Mouse (Mus musculus) urinary bladder, postnatal 36 days (tissue): Measurements from ENCODE around the gene Btn1a1.

Source experiments
- DNase-seq, 2 experiments: peaks; one replicate each; pipeline ENCODE4 v3.0.0; 2022; ENCODE audit warnings: low spot score in 2 of 2, mixed read lengths in 1 of 2

Btn1a1 gene

DNA sequence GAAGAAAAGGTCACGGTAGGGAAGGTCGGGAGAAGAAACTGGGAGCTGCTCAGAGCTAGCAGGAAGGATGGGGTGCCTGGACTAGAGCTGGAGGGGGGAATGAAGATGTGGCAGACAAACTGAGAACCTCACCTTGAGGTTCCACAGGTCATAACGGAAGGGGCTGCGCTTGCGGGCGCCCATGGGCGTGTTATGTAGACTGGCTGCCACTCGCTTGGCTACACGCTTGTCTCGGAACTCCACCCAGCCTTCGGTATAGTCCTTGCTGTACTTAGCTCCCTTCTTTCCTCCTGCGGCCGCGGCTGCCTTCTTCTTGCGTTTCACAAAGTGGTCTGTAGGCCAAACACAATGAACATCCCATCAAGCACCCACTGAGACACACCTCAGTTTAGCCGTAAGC, 43.4 kb downstream of the Btn1a1 start:
- DNase-seq = no peak

GRCm38 (mm10) chr13:23412630-23413521, 52.8 kb downstream of the Btn1a1 start:
- no peak for DNase-seq

DNA sequence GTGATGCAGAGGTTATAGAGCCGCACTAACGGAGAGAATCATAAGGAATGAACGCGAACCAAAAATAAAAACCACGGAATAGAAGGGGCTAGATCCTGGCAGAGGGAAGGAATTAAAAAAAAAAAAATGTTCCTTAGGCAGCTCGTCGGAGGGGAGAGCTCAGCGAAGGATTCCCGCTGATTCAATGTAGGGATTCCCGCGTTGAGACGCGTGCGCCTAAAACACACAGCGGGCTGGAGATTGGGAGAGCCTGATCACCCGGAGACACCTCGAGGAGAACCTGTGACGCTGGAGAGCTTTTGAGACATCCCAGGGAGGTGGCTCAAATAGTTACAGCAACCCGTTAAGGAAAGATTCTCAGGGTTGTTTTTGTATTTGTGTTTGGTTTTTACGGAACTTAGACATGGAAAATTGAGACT, 53.5 kb downstream of the Btn1a1 start:
- no peak for DNase-seq

- DNase-seq = no peak
Measured at GRCm38 (mm10) chr13:23411311-23412210, 54.1 kb downstream of the Btn1a1 start.

- DNase-seq = no peak
Measured at GRCm38 (mm10) chr13:23410632-23411031, 55.1 kb downstream of the Btn1a1 start.
